Mouse (Mus musculus): ENCODE measurements around the gene Ccser2. TPM values are rescaled to one million over a fixed set of nuclear protein-coding genes. Genes with fewer than 3 reads are reported as not detected.
A peak's percentile ranks its signal among the peaks of the same experiment; 100 is the strongest.
"Not testable (repeated sequence)": the region's sequence is repeated elsewhere in the genome, so short reads cannot be mapped to it uniquely, and the experiment has no call there.

Ccser2 gene
- 36.6 and 38.6 TPM in 2 replicates for polyA plus RNA-seq (2015; fragmentation: Nextera tagmentation; extraction: Ambion mirVana)

DNA sequence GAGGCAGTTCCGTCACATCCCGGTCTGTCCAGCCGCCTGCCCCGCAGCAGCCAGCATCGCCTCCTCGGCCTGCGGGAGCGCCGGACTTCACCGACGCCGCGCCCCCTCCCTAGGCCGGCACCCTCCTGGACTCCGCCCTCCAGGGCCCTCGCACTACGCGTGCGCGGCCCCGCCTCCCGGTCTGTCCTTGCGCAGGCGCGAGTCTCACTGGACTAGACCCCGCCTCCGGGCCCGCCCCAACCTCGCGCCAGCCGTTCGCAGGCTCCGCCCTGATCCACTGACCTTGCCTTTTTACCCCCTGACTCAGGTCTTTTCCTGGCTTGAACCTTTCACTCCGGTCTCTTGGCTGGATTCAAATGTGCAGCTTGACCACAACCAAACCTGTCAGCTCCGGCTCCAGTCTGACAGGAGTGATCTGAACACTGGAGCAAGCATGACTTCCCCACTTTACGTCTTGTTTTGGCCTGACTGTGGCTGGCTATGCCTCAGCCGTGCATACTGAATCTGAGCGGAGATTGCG is at the start of gene Ccser2:
Ccser2 (minus strand) TSS at position 150 of the 520 bp plus-strand sequence.
- Histone ChIP-seq H3K36me3 (no peaks in the 10 kb centered on the region), H3K4me2 (peak within 1 kb of the TSS; percentile 66), H3K27me3 (no peaks in the 10 kb centered on the region), H3K27ac (peak within 1 kb of the TSS; percentile 85), H3K4me1 (peaks cover 4% of the 10 kb centered on the region), H3K9ac (peak within 1 kb of the TSS; percentile 86), H3K4me3 (peak within 1 kb of the TSS; percentile 85), H3K9me3 (no peaks in the 10 kb centered on the region)
- peak; percentile 100 for ATAC-seq (ENCODE audit: borderline replicate concordance, extremely low read depth, low FRiP score, low TSS enrichment)
- WGBS, result 1% methylated on average over 39 of the region's 39 CpGs

DNA sequence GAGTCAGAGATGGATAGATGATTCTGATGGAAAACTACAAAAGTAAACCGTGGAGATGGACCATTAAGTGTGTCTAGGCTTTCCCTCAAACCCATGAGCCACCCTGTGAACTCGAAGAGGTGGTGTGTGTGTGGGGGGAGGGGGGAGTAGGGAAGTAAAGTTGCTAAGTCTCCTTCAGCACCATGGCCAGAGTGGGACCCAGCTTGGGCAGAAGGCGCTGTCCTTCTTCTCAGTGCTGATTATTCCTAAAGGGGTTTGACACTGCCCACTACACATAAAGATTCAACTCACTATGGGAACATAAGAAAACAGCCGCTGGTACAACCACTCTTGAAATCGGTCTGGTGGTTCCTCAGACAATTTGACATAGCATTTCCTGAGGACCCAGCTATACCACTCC is 47.3 kb upstream of the Ccser2 start:
- no peak for ATAC-seq (ENCODE audit: borderline replicate concordance, extremely low read depth, low FRiP score, low TSS enrichment)
- Histone ChIP-seq H3K4me1 (no peaks in the 10 kb centered on the region), H3K36me3 (no peaks in the 10 kb centered on the region), H3K9me3 (no peaks in the 10 kb centered on the region), H3K9ac (no peak overlapping the region), H3K27ac (no peak overlapping the region), H3K4me2 (no peak overlapping the region), H3K4me3 (no peak overlapping the region), H3K27me3 (no peaks in the 10 kb centered on the region)
- 28% methylated on average over 5 of the region's 5 CpGs for WGBS

DNA sequence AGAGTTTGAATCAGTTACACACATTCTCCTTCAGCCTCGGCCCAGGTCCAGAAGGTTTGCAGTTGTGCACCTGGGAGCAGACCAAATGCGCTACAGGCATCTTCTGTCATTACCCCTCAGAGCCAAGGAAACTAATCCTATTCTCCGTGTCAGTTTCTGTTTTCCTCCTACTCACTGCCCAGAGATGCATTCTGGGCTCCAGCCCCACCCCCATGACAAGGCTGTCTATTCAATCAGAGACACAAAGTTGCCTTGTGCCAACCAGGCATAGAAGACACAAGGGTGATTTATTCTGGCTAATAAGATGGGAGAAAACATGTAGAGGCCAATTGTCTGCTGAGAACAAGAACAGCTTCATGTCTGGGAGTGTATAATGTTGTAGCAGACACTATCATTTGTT is 45.1 kb upstream of the Ccser2 start:
- WGBS, result 58% methylated on average over 3 of the region's 3 CpGs
- ATAC-seq (ENCODE audit: borderline replicate concordance, extremely low read depth, low FRiP score, low TSS enrichment), result no peak

DNA sequence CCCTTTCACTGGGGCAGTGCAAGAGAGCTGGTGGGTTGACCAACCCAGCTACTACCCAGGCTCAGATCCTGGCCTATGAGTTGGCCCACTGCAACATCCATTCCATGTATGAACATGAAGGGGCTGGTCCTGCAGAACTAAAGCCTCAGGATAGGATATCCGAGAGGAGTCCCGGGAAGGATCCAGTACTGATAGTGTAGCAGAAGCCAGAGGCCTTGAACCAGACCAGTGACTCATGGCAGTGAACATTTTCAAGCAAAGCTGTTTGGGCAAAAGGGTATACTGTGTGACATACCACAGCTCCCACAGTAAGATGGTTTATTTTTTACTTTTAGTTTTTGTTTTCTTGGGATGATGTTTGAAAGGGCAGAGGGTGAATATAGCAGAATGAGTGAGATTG is 41.1 kb upstream of the Ccser2 start:
- H3K27me3 ChIP-seq, result no peaks in the 10 kb centered on the region
- no peaks in the 10 kb centered on the region for H3K36me3 ChIP-seq
- no peak for ATAC-seq (ENCODE audit: borderline replicate concordance, extremely low read depth, low FRiP score, low TSS enrichment)
- no peak overlapping the region for H3K9ac ChIP-seq
- H3K4me2 ChIP-seq, result no peak overlapping the region
- H3K4me1 ChIP-seq, result no peaks in the 10 kb centered on the region
- H3K4me3 ChIP-seq, result no peak overlapping the region
- 75% methylated on average over 2 of the region's 2 CpGs for WGBS
- H3K9me3 ChIP-seq, result no peaks in the 10 kb centered on the region
- no peak overlapping the region for H3K27ac ChIP-seq

More for the DNA sequence above, 45.1 kb upstream of the Ccser2 start:
- H3K9me3 ChIP-seq, result no peaks in the 10 kb centered on the region
- no peaks in the 10 kb centered on the region for H3K27me3 ChIP-seq
- no peaks in the 10 kb centered on the region for H3K4me1 ChIP-seq
- H3K36me3 ChIP-seq, result no peaks in the 10 kb centered on the region
- H3K27ac ChIP-seq, result no peak overlapping the region
- no peak overlapping the region for H3K9ac ChIP-seq
- H3K4me3 ChIP-seq, result no peak overlapping the region
- H3K4me2 ChIP-seq, result no peak overlapping the region

DNA sequence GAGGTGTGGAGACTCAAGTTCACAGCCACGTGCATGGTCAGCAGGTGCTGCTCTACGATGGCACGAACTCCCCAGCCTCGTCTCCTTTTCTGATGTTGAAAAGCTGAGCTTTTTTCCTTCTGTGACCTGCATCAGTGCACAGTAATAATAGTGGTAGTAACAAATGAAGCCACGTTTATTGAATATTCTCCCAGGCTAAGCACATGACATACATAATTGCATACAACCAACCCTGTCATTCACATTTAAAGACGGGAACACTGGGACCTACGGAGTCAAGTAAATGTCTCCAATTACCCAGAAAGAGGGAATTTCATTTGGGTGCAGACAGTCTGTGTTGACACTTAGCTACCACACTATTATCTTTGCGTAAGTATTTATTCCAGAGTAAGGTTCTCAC is 37.9 kb upstream of the Ccser2 start:
- Histone ChIP-seq H3K4me1 (no peaks in the 10 kb centered on the region), H3K27me3 (no peaks in the 10 kb centered on the region), H3K9ac (no peak overlapping the region), H3K27ac (no peak overlapping the region), H3K36me3 (no peaks in the 10 kb centered on the region), H3K4me2 (no peak overlapping the region), H3K4me3 (no peak overlapping the region), H3K9me3 (no peaks in the 10 kb centered on the region)
- no peak for ATAC-seq (ENCODE audit: borderline replicate concordance, extremely low read depth, low FRiP score, low TSS enrichment)
- WGBS, result 64% methylated on average over 8 of the region's 8 CpGs

DNA sequence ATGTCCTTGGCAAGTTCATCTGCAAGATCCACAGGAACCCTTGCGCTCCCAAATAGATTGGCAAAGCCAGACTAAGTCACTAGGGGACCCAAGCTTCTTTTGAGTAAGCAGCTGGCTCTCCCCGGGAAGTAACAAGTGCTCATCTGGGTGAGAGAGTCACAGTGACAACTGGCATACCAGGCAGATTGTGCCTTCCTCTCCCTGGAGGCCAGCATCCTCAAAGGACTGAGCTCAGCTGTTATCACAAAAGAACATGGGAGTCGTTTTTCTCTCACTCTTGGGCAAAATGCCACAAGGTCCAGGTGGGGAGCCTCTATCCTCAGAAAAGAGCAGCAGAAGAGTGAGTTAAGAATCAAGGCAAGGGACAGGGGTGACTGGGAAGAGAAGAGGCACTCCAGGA is 37.3 kb upstream of the Ccser2 start:
- H3K4me1 ChIP-seq, result no peaks in the 10 kb centered on the region
- H3K4me3 ChIP-seq, result no peak overlapping the region
- no peaks in the 10 kb centered on the region for H3K27me3 ChIP-seq
- no peaks in the 10 kb centered on the region for H3K36me3 ChIP-seq
- no peak overlapping the region for H3K4me2 ChIP-seq
- H3K27ac ChIP-seq, result no peak overlapping the region
- H3K9ac ChIP-seq, result no peak overlapping the region
- ATAC-seq (ENCODE audit: borderline replicate concordance, extremely low read depth, low FRiP score, low TSS enrichment), result no peak
- no peaks in the 10 kb centered on the region for H3K9me3 ChIP-seq
- WGBS, result 15% methylated on average over 3 of the region's 3 CpGs

DNA sequence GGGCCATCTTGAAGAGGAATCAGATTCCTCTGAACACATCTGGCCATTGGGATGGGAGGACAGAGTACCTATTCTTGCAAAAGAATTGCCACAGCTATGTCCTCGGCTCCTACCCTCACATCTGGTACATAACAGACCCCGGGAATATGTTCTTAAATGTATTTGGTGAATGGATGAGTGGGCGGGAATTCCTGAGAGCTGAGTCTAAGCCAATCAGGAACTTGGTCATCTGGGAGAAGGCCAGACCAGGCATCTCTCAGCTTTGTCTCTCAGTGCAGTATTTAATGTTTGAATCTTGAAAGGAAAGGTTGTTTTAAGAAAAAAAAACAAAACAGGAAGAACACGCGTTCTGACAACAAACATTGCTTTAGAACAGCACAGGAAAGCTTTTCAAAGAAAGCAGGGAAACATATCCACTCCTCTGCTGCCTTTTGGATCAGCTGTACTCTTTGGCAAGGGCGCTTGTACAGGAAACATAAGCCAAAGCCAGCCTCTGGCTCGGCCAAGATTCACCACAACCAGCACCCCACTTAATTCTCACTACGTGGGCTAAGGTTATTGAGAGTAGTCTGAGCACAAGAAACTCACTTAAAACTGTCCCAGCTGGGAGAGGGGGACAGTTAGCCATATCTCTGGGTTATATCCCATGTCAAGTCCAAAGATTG is 35.0 kb upstream of the Ccser2 start:
- no peaks in the 10 kb centered on the region for H3K27me3 ChIP-seq
- H3K36me3 ChIP-seq, result no peaks in the 10 kb centered on the region
- no peaks in the 10 kb centered on the region for H3K9me3 ChIP-seq
- H3K4me2 ChIP-seq, result no peak overlapping the region
- H3K9ac ChIP-seq, result no peak overlapping the region
- 66% methylated on average over 8 of the region's 8 CpGs for WGBS
- H3K27ac ChIP-seq, result no peak overlapping the region
- H3K4me3 ChIP-seq, result no peak overlapping the region
- no peaks in the 10 kb centered on the region for H3K4me1 ChIP-seq
- no peak for ATAC-seq (ENCODE audit: borderline replicate concordance, extremely low read depth, low FRiP score, low TSS enrichment)

DNA sequence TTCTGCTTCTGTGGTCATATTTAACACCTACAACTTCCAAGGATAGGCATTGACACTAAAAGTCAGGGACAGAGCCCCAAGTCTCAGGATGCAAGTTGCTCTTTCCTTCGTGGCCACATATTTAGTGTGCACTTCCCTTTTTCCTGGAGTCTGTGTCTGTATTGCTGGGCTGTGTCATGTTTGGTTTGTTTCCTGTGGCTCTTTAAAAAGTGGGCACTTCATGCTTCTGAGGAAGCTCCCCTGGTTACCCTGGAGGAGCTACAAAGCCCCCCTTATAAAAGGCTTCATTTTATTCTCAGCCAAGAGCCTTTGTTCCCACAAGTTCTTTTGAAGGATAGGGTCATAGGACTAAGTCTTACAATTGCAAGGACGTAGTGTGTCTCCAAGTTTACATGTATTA is 34.3 kb upstream of the Ccser2 start:
- no peaks in the 10 kb centered on the region for H3K36me3 ChIP-seq
- no peak overlapping the region for H3K9ac ChIP-seq
- H3K4me1 ChIP-seq, result no peaks in the 10 kb centered on the region
- WGBS, result 67% methylated on average over 2 of the region's 2 CpGs
- ATAC-seq (ENCODE audit: borderline replicate concordance, extremely low read depth, low FRiP score, low TSS enrichment), result no peak
- no peak overlapping the region for H3K4me2 ChIP-seq
- H3K9me3 ChIP-seq, result no peaks in the 10 kb centered on the region
- no peak overlapping the region for H3K4me3 ChIP-seq
- H3K27me3 ChIP-seq, result no peaks in the 10 kb centered on the region
- H3K27ac ChIP-seq, result no peak overlapping the region

DNA sequence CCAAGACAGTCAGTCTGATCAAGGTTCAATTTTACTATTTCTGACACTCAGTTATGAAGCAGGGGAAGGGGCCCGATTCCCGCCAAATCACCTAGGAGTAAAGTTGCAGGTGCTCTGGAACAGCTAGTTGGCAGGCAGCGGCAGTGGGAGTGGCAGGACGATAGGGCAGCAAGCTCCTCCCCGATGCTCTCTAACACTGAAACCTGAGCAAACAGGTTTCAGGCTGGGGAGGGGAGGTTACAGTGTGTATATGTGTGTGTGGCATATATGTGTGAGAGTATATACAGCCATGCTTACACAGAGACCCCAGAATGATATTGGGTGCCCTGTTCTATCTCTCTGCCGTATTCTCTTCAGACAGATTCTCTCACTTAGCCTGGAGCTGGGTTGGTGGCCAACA is 32.2 kb upstream of the Ccser2 start:
- not testable (repeated sequence) for H3K4me3 ChIP-seq; H3K36me3 ChIP-seq; H3K9ac ChIP-seq; H3K27ac ChIP-seq; H3K9me3 ChIP-seq; H3K4me2 ChIP-seq; H3K4me1 ChIP-seq; H3K27me3 ChIP-seq; ATAC-seq (ENCODE audit: borderline replicate concordance, extremely low read depth, low FRiP score, low TSS enrichment)
- WGBS, result 59% methylated on average over 6 of the region's 6 CpGs

DNA sequence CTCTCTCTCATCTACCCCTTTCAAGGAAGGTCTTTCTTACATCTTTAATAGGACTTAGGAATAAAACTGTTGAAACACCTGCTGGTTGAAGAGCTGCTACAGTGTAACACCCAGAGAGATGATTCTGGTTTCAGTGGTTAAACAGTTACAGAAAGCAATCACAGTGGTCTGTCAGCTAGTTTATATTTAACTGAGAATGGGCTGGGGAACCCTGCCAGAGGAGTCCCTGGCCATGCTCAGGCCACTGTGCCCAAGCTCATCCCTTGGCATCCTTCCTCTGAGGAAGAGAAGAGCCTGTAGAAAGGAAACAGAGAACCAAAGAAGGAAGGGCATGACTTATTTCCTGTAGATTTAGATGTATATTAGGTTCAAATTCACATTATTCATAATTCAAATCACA is 21.2 kb upstream of the Ccser2 start:
- no peak for ATAC-seq (ENCODE audit: borderline replicate concordance, extremely low read depth, low FRiP score, low TSS enrichment)
- no peak overlapping the region for H3K9ac ChIP-seq

DNA sequence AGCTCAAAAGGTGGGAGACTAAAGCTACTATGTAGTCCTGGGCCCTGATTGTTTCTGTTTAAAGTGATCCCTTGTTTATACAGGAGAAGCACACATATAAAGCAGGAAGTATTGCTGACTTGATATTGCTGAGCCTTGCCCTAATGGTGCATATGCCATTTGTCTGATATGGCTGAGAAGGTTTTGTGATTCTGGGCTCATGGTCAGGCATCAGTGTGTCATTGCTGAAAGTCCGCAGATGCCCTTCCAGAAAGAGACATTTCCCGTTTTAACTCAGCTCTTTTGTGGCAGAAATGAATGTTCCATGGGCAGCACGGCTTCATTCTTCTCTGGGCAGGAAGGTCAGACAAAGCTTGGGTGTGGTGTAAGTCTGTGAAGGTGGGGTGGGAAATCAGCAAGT is 17.1 kb upstream of the Ccser2 start:
- H3K27ac ChIP-seq, result no peak overlapping the region
- H3K27me3 ChIP-seq, result no peaks in the 10 kb centered on the region
- H3K4me2 ChIP-seq, result no peak overlapping the region
- no peaks in the 10 kb centered on the region for H3K36me3 ChIP-seq
- 70% methylated on average over 3 of the region's 3 CpGs for WGBS
- H3K4me1 ChIP-seq, result no peaks in the 10 kb centered on the region
- H3K9me3 ChIP-seq, result no peaks in the 10 kb centered on the region
- no peak overlapping the region for H3K9ac ChIP-seq
- H3K4me3 ChIP-seq, result no peak overlapping the region
- no peak for ATAC-seq (ENCODE audit: borderline replicate concordance, extremely low read depth, low FRiP score, low TSS enrichment)

More for the DNA sequence above, 21.2 kb upstream of the Ccser2 start:
- Histone ChIP-seq H3K4me1 (no peaks in the 10 kb centered on the region), H3K4me3 (no peak overlapping the region), H3K36me3 (no peaks in the 10 kb centered on the region), H3K27me3 (no peaks in the 10 kb centered on the region), H3K27ac (no peak overlapping the region), H3K4me2 (no peak overlapping the region), H3K9me3 (no peaks in the 10 kb centered on the region)

DNA sequence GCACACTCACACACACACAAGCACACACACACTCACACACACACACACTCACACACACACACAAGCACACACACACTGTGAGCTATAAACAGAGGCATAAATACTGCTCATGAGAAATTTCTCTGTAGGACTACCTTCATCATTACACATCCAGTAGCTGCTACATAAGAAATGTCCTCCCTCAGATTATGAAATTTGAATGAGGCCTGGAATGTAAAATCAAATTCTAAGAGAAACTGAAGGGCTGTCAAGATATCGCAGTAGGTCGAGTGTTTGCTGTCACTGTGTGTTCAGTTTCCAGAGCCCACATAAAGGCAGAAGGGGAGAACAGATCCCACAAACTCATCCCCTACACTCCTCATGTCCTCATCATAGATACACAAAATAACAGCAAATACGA is 6.4 kb upstream of the Ccser2 start:
- WGBS, result 52% methylated on average over 3 of the region's 3 CpGs
- Histone ChIP-seq H3K9me3 (no peaks in the 10 kb centered on the region), H3K27ac (no peak overlapping the region), H3K36me3 (no peaks in the 10 kb centered on the region), H3K27me3 (no peaks in the 10 kb centered on the region), H3K4me3 (no peak overlapping the region), H3K4me2 (no peak overlapping the region), H3K4me1 (no peaks in the 10 kb centered on the region), H3K9ac (no peak overlapping the region)
- no peak for ATAC-seq (ENCODE audit: borderline replicate concordance, extremely low read depth, low FRiP score, low TSS enrichment)

DNA sequence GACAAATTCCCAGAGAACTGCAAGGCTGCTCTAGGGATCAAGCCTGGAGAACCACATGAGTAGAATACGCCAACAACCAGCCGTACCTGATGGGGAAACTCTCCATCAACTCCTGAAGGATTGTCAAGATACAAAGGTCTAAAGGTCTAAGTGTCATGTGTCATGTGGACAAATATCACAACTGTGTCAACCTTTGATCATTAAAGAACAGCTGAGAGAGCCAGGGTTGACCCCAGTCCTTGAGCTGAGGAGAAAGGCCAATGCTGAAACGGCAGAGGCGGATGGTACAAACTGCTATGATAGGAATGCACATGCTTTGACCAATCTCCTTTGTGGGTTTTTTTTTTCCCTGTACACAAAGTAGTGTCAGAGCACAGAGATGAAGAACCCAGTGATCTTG is 2.6 kb upstream of the Ccser2 start:
- Histone ChIP-seq H3K27me3 (no peaks in the 10 kb centered on the region), H3K4me2 (no peak overlapping the region), H3K4me1 (peaks cover 4% of the 10 kb centered on the region), H3K9ac (no peak overlapping the region), H3K36me3 (no peaks in the 10 kb centered on the region), H3K9me3 (no peaks in the 10 kb centered on the region), H3K27ac (no peak overlapping the region), H3K4me3 (no peak overlapping the region)
- ATAC-seq (ENCODE audit: borderline replicate concordance, extremely low read depth, low FRiP score, low TSS enrichment), result no peak
- WGBS, result 64% methylated on average over 4 of the region's 4 CpGs
